Mouse (Mus musculus): ENCODE measurements around the gene Cog2. TPM values are rescaled to one million over a fixed set of nuclear protein-coding genes. Genes with fewer than 3 reads are reported as not detected.

The Cog2 gene
- total RNA-seq, 2 experiments from 2014 or later = 22.5 to 28.2 TPM

GRCm38 (mm10) chr8:124516039-124516438 lies 4.5 kb upstream of the Cog2 start:
- intact Hi-C loops (cut with DNase I) = no loop called here
- DNase-seq = no peak

GRCm38 (mm10) chr8:124516525-124516924 lies 4.0 kb upstream of the Cog2 start:
- intact Hi-C loops (cut with DNase I) = no loop called here
- peak in 1 of 2 experiments; percentile 12 for DNase-seq

GRCm38 (mm10) chr8:124517142-124517541 lies 3.4 kb upstream of the Cog2 start:
- intact Hi-C loops (cut with DNase I) = no loop called here
- no peak for DNase-seq

GRCm38 (mm10) chr8:124521946-124522345 lies 1.4 kb downstream of the Cog2 start:
- intact Hi-C loops (cut with DNase I) = loop anchor here (5.0 kb wide), 1 partner anchor 125 kb away; no protein-coding TSS in a partner anchor
- no peak for DNase-seq

GRCm38 (mm10) chr8:124526261-124526660 lies 5.7 kb downstream of the Cog2 start:
- intact Hi-C loops (cut with DNase I) = no loop called here
- DNase-seq = no peak

- peak; percentile 14 to 18 for DNase-seq
- intact Hi-C loops (cut with DNase I) = no loop called here
Observed at GRCm38 (mm10) chr8:124530076-124530475, 9.5 kb downstream of the Cog2 start.

GRCm38 (mm10) chr8:124530556-124530955 lies 10.0 kb downstream of the Cog2 start:
- DNase-seq = no peak
- intact Hi-C loops (cut with DNase I) = no loop called here

- intact Hi-C loops (cut with DNase I) = no loop called here
- no peak for DNase-seq
Observed at GRCm38 (mm10) chr8:124530996-124531395, 10.4 kb downstream of the Cog2 start.

- intact Hi-C loops (cut with DNase I) = no loop called here
Observed at GRCm38 (mm10) chr8:124532626-124533025, 12.1 kb downstream of the Cog2 start.

GRCm38 (mm10) chr8:124535451-124535850 lies 14.9 kb downstream of the Cog2 start:
- intact Hi-C loops (cut with DNase I) = no loop called here
- DNase-seq = no peak

More at GRCm38 (mm10) chr8:124532626-124533025, 12.1 kb downstream of the Cog2 start:
- DNase-seq = no peak

GRCm38 (mm10) chr8:124540906-124541305 lies 20.3 kb downstream of the Cog2 start:
- no peak for DNase-seq
- intact Hi-C loops (cut with DNase I) = no loop called here

- DNase-seq = no peak
- intact Hi-C loops (cut with DNase I) = no loop called here
Observed at GRCm38 (mm10) chr8:124542001-124542400, 21.4 kb downstream of the Cog2 start.

GRCm38 (mm10) chr8:124543272-124543671 lies 22.7 kb downstream of the Cog2 start:
- DNase-seq = no peak
- intact Hi-C loops (cut with DNase I) = no loop called here

- intact Hi-C loops (cut with DNase I) = no loop called here
Observed at GRCm38 (mm10) chr8:124546371-124546770, 25.8 kb downstream of the Cog2 start.

GRCm38 (mm10) chr8:124546815-124547214 lies 26.2 kb downstream of the Cog2 start:
- intact Hi-C loops (cut with DNase I) = no loop called here
- DNase-seq = no peak

More at GRCm38 (mm10) chr8:124546371-124546770, 25.8 kb downstream of the Cog2 start:
- DNase-seq = no peak

GRCm38 (mm10) chr8:124547269-124547668 lies 26.7 kb downstream of the Cog2 start:
- DNase-seq = no peak
- intact Hi-C loops (cut with DNase I) = no loop called here

GRCm38 (mm10) chr8:124548187-124548586 lies 27.6 kb downstream of the Cog2 start:
- intact Hi-C loops (cut with DNase I) = no loop called here
- DNase-seq = no peak

GRCm38 (mm10) chr8:124551011-124551661 lies 30.6 kb downstream of the Cog2 start:
- no peak for DNase-seq
- intact Hi-C loops (cut with DNase I) = no loop called here

GRCm38 (mm10) chr8:124555113-124555750 lies 34.7 kb downstream of the Cog2 start:
- DNase-seq = no peak
- intact Hi-C loops (cut with DNase I) = no loop called here

GRCm38 (mm10) chr8:124556164-124556563 lies 35.6 kb downstream of the Cog2 start:
- no peak for DNase-seq
- intact Hi-C loops (cut with DNase I) = no loop called here

- no peak for DNase-seq
- intact Hi-C loops (cut with DNase I) = no loop called here
Observed at GRCm38 (mm10) chr8:124556658-124557057, 36.1 kb downstream of the Cog2 start.

GRCm38 (mm10) chr8:124557476-124557875 lies 36.9 kb downstream of the Cog2 start:
- intact Hi-C loops (cut with DNase I) = no loop called here
- no peak for DNase-seq
